Mouse (Mus musculus): ENCODE results near the gene Hras.

The Hras gene

GRCm38 (mm10) chr7:141176173-141176572 lies 17.6 kb downstream of the Hras start:
- peak; percentile 91 to 93 for DNase-seq (ENCODE audit: low spot score in 2 of 2)

GRCm38 (mm10) chr7:141175068-141175467 lies 18.7 kb downstream of the Hras start:
- no peak for DNase-seq (ENCODE audit: low spot score in 2 of 2)

GRCm38 (mm10) chr7:141173323-141173850 lies 20.4 kb downstream of the Hras start:
- DNase-seq (ENCODE audit: low spot score in 2 of 2): no peak

GRCm38 (mm10) chr7:141172116-141173006 lies 21.4 kb downstream of the Hras start, which contains the start of gene Rnh1:
TSS of gene Rnh1 (minus strand) at chr7:141172857.
- peak; percentile 97 for DNase-seq (ENCODE audit: low spot score in 2 of 2)

GRCm38 (mm10) chr7:141169866-141170265 lies 23.9 kb downstream of the Hras start:
- no peak for DNase-seq (ENCODE audit: low spot score in 2 of 2)

- no peak for DNase-seq (ENCODE audit: low spot score in 2 of 2)
Observed at GRCm38 (mm10) chr7:141169300-141169699, 24.5 kb downstream of the Hras start.

GRCm38 (mm10) chr7:141168518-141168953 lies 25.3 kb downstream of the Hras start:
- no peak for DNase-seq (ENCODE audit: low spot score in 2 of 2)

- no peak for DNase-seq (ENCODE audit: low spot score in 2 of 2)
Observed at GRCm38 (mm10) chr7:141167901-141168517, 25.8 kb downstream of the Hras start.

GRCm38 (mm10) chr7:141164850-141165249 lies 29.0 kb downstream of the Hras start:
- DNase-seq (ENCODE audit: low spot score in 2 of 2): no peak

- DNase-seq (ENCODE audit: low spot score in 2 of 2): no peak
Observed at GRCm38 (mm10) chr7:141164397-141164796, 29.4 kb downstream of the Hras start.

- DNase-seq (ENCODE audit: low spot score in 2 of 2): no peak
Observed at GRCm38 (mm10) chr7:141155362-141155761, 38.4 kb downstream of the Hras start.

GRCm38 (mm10) chr7:141148639-141149038 lies 45.2 kb downstream of the Hras start:
- DNase-seq (ENCODE audit: low spot score in 2 of 2): no peak

GRCm38 (mm10) chr7:141147044-141147443 lies 46.8 kb downstream of the Hras start:
- no peak for DNase-seq (ENCODE audit: low spot score in 2 of 2)

- no peak for DNase-seq (ENCODE audit: low spot score in 2 of 2)
Observed at GRCm38 (mm10) chr7:141146043-141146595, 47.7 kb downstream of the Hras start.

GRCm38 (mm10) chr7:141145403-141145802 lies 48.4 kb downstream of the Hras start:
- no peak for DNase-seq (ENCODE audit: low spot score in 2 of 2)

GRCm38 (mm10) chr7:141144650-141145049 lies 49.2 kb downstream of the Hras start:
- no peak for DNase-seq (ENCODE audit: low spot score in 2 of 2)

- DNase-seq (ENCODE audit: low spot score in 2 of 2): no peak
Observed at GRCm38 (mm10) chr7:141143861-141144260, 49.9 kb downstream of the Hras start.

GRCm38 (mm10) chr7:141143112-141143511 lies 50.7 kb downstream of the Hras start:
- DNase-seq (ENCODE audit: low spot score in 2 of 2): no peak

GRCm38 (mm10) chr7:141141326-141141725 lies 52.5 kb downstream of the Hras start:
- DNase-seq (ENCODE audit: low spot score in 2 of 2): no peak

All from right cerebral cortex, postnatal 10 days (tissue).